Mouse (Mus musculus) limb, embryonic 14.5 days (tissue): ENCODE measurements at regions not wholly inside any gene's neighbourhood (a gene's known extent, or its start where the extent isn't known, plus 50 kb on each side); places are given as distances from the start of the nearest gene placed in this dataset.

Experiments
- ATAC-seq: fragments of 200-750 bp; cut with Nextera tagmentation; 2 replicates; pipeline ENCODE4 v1.8.0; 2017; ENCODE audit warnings: low read depth, moderate number of reproducible peaks, moderate TSS enrichment; ENCODE audit not compliant: low FRiP score
- DNase-seq: peaks from one replicate; pipeline ENCODE4 v3.0.0-alpha.2; 2015; ENCODE audit warnings: low spot score
- H3K27ac ChIP-seq: fragments of 300-500 bp; sonication (generic); replicated peaks from 2 replicates; pipeline ENCODE4 v1.5.1; 2014; ENCODE audit warnings: low read depth, mild to moderate bottlenecking, low read length, moderate library complexity, mixed read lengths
- H3K27me3 ChIP-seq: fragments of 300-500 bp; sonication (generic); 2 replicates; pipeline ENCODE4 v1.6.1; 2014; ENCODE audit warnings: low read length, mixed read lengths; ENCODE audit not compliant: control insufficient read depth, insufficient read depth
- H3K36me3 ChIP-seq: fragments of 300-500 bp; sonication (generic); 2 replicates; pipeline ENCODE4 v1.6.1; 2014; ENCODE audit warnings: mild to moderate bottlenecking, low read length, moderate library complexity, mixed read lengths; ENCODE audit not compliant: control insufficient read depth, insufficient read depth
- H3K4me1 ChIP-seq: fragments of 300-500 bp; sonication (generic); 2 replicates; pipeline ENCODE4 v1.6.1; 2014; ENCODE audit warnings: antibody characterized with exemption, low read length, mixed read lengths; ENCODE audit not compliant: control insufficient read depth, insufficient read depth
- H3K4me2 ChIP-seq: fragments of 300-500 bp; sonication (generic); replicated peaks from 2 replicates; pipeline ENCODE4 v1.6.1; 2014; ENCODE audit warnings: low read depth, mild to moderate bottlenecking, low read length, moderate library complexity; ENCODE audit not compliant: severe bottlenecking
- H3K4me3 ChIP-seq: fragments of 300-500 bp; sonication (generic); replicated peaks from 2 replicates; pipeline ENCODE4 v1.5.1; 2014; ENCODE audit warnings: low read length
- H3K9ac ChIP-seq: fragments of 300-500 bp; sonication (generic); 2 replicates; pipeline ENCODE4 v1.6.1; 2014; ENCODE audit warnings: mild to moderate bottlenecking, low read depth, low read length, moderate library complexity; ENCODE audit not compliant: severe bottlenecking
- H3K9me3 ChIP-seq: fragments of 300-500 bp; sonication (generic); 2 replicates; pipeline ENCODE4 v1.6.1; 2016; ENCODE audit warnings: low read length; ENCODE audit not compliant: control insufficient read depth
- POLR2A ChIP-seq: fragments of 200-500 bp; IDR thresholded peaks from 2 replicates; pipeline ENCODE4 v1.8.0; 2012; ENCODE audit warnings: inconsistent platforms, mild to moderate bottlenecking, moderate library complexity, borderline replicate concordance; ENCODE audit not compliant: insufficient read depth, insufficient read length; ENCODE audit errors: extremely low read depth
- WGBS: fragments of 180-500 bp; shearing (Covaris S2); extraction: QIAGEN DNeasy Blood & Tissue Kit; methylation state at CpG from one replicate; pipeline ENCODE4 v1.1.7; 2014; 5-methylcytosine and 5-hydroxymethylcytosine counted together

DNA sequence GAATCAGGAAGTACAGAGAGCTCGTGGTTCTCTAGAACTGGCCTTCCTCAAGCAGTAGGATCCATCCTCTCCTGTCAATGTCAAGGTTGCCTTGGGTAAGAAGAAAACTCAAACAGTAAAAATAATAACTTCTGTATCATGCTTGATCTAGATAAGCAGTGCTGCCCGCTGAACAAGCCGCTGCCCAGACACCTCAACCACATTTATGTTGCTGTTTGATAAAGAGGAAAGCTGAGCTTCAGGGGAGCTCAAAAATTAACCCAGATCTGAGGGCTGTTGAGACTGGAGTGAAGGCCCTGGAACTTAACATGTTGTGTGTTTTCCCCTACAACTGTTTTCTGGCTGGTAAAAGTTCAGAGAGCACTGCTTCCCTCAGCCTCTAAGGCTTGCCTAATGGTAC, 389.1 kb downstream of the Insc start:
- DNase-seq = no peak
- 74% methylated on average over 3 of the region's 3 CpGs for WGBS
- Histone ChIP-seq H3K4me3 (no peak overlapping the region), H3K36me3 (no peaks in the 10 kb centered on the region), H3K4me1 (no peaks in the 10 kb centered on the region; the same call in 1 of the 2 replicates), H3K27ac (no peak overlapping the region), H3K9me3 (no peaks in the 10 kb centered on the region), H3K9ac (no peak overlapping the region), H3K4me2 (no peak overlapping the region), H3K27me3 (no peaks in the 10 kb centered on the region)
- TF ChIP-seq POLR2A = no peak
- no peak for ATAC-seq

DNA sequence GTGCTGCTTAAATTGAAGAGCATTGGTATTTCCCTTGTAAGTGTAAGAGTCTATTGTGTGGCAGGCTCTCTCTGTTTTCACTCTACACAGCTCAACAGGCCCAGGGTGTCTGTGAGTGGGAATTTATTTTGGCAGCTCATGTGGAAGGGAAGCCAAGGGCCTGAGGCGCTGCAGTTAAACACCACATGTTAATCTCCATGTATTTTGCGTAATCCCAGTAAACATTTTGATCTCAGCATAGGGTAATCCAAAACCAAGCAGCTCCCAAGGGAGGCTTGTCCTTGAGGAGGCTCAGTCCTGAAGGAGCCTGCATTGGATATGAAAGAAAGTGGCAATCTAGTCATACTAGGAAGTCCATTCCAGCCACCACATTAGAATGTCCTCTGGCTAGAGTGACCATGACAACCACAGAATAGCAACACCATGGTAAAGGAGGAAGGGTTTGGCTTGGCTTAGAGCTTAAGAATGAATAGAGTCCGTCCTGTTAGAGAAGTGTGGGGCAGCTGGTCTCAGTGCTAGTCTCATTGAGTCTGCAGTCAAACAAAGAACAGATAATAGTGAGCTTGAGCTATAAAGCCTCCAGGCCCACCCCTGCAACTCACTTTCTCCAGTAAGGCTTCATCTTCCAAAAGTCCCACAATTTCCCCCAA, 391.6 kb downstream of the Insc start:
- Histone ChIP-seq H3K27me3 (no peaks in the 10 kb centered on the region), H3K36me3 (no peaks in the 10 kb centered on the region), H3K27ac (no peak overlapping the region), H3K4me2 (no peak overlapping the region), H3K4me1 (no peaks in the 10 kb centered on the region; the same call in 1 of the 2 replicates), H3K9me3 (no peaks in the 10 kb centered on the region), H3K9ac (no peak overlapping the region), H3K4me3 (no peak overlapping the region)
- no peak for ATAC-seq
- 71% methylated on average over 3 of the region's 3 CpGs for WGBS
- no peak for DNase-seq
- no peak for TF ChIP-seq POLR2A

DNA sequence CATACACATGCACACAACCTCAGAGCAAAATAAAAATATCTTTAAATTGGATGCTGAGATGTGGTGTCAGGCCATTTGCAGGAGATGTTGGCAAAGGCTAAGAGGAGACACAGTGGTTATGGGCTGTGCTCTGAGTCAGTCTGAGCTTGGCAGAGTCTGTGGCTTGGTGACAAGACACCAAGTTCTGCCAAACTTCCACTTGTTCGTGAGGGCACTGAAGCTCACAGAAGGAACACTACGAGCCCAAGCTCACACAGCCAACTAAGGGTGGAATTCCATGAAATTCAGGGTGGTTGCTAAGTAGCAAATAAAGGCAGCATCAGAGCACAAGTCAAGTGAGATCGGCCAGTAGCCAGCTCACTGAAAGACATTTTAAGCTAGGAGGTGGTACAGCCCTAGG, 396.8 kb downstream of the Insc start:
- WGBS = 86% methylated on average over 3 of the region's 3 CpGs
- no peak for ATAC-seq
- no peak for TF ChIP-seq POLR2A

GRCm38 (mm10) chr7:115142163-115142562, 398.7 kb downstream of the Insc start:
- WGBS = 44% methylated on average over 2 of the region's 2 CpGs
- no peaks in the 10 kb centered on the region; the same call in 1 of the 2 replicates for H3K4me1 ChIP-seq

More for the DNA sequence above, 396.8 kb downstream of the Insc start:
- H3K4me1 ChIP-seq = no peaks in the 10 kb centered on the region; the same call in 1 of the 2 replicates
- H3K4me2 ChIP-seq = no peak overlapping the region
- H3K27me3 ChIP-seq = no peaks in the 10 kb centered on the region
- no peak overlapping the region for H3K9ac ChIP-seq
- no peak for DNase-seq
- no peak overlapping the region for H3K27ac ChIP-seq
- no peaks in the 10 kb centered on the region for H3K9me3 ChIP-seq
- H3K4me3 ChIP-seq = no peak overlapping the region
- no peaks in the 10 kb centered on the region for H3K36me3 ChIP-seq

GRCm38 (mm10) chr7:115144947-115145346, 401.5 kb downstream of the Insc start:
- no peak overlapping the region for H3K4me2 ChIP-seq
- no peaks in the 10 kb centered on the region for H3K9me3 ChIP-seq
- no peaks in the 10 kb centered on the region for H3K27me3 ChIP-seq
- H3K9ac ChIP-seq = no peak overlapping the region
- no peak overlapping the region for H3K4me3 ChIP-seq
- DNase-seq (peak; percentile 25), ATAC-seq (0 out of 2 replicates have a peak, but pooled peaks have one; percentile 23)
- WGBS = 12% methylated on average over 2 of the region's 2 CpGs
- no peaks in the 10 kb centered on the region; the same call in 1 of the 2 replicates for H3K4me1 ChIP-seq
- H3K36me3 ChIP-seq = no peaks in the 10 kb centered on the region
- H3K27ac ChIP-seq = no peak overlapping the region
- no peak for TF ChIP-seq POLR2A

More at GRCm38 (mm10) chr7:115142163-115142562, 398.7 kb downstream of the Insc start:
- ATAC-seq (no peak), DNase-seq (no peak)
- no peaks in the 10 kb centered on the region for H3K36me3 ChIP-seq
- H3K4me2 ChIP-seq = no peak overlapping the region
- no peak for TF ChIP-seq POLR2A
- no peak overlapping the region for H3K9ac ChIP-seq
- H3K27me3 ChIP-seq = no peaks in the 10 kb centered on the region
- H3K9me3 ChIP-seq = no peaks in the 10 kb centered on the region
- no peak overlapping the region for H3K27ac ChIP-seq
- H3K4me3 ChIP-seq = no peak overlapping the region
